Mouse (Mus musculus) brain, embryonic 18.5 days (tissue): ENCODE measurements around the gene Mpp6.

Experiments used
- DNase-seq: peaks from one replicate; pipeline ENCODE4 v3.0.0-alpha.2; 2012; ENCODE audit warnings: low read depth, low spot score

The Mpp6 gene

DNA sequence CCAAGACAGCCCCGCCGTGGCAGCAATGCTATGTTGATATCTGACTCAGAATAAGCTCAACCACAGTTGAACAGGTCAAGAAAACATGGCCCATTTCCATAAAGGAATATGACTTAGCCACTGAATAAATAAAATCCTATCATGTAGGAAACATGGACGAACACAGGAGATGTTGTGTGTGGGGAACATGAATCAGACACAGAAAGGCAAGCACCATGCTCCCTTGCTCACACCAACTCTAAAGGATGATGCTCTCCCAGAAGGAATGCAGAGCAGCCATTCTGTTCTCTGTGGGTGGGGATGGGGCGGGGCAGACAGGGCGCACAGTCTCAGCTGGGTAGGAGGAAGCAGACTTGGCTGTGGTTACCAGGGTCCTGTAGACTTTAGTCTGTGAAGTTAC is 115.2 kb downstream of the Mpp6 start:
- DNase-seq = no peak

DNA sequence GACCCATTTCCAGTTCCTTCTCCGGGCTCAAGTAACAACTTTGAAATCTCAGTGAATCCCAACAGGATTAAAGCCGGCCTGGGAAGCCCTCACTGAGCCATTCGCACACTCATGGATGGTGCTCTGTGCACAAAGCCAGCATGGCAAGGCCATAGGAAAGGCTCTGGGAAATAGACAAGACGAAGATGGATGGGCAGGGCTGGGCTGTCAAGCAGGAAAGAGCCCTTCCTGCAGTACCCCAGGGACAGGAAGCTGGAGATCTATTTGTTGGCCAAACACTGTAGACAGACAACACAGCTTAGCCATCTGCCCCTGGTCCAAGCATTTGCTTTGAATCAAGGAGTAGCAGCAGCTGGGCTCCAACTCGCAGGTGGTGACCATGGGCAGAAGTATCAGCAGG is 118.1 kb downstream of the Mpp6 start:
- no peak for DNase-seq

DNA sequence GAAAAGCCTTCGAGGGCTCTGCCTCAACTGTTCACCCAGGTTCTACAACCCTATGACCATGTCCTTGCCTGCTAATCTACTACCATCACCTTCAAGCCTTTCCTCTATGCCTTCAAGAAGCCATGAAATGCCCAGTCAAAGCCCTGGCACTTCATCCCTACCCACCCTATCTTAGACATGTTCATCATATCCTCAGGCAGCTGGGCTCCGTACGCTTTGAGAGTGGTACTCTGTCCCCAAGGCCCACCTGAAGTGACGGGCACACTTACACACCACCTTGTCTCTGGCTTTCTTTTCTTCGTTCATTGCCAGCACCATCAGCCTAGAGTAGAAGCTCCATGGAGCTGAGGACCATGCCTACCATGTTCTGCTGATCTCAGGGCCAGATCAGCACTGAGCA is 121.2 kb downstream of the Mpp6 start:
- no peak for DNase-seq

DNA sequence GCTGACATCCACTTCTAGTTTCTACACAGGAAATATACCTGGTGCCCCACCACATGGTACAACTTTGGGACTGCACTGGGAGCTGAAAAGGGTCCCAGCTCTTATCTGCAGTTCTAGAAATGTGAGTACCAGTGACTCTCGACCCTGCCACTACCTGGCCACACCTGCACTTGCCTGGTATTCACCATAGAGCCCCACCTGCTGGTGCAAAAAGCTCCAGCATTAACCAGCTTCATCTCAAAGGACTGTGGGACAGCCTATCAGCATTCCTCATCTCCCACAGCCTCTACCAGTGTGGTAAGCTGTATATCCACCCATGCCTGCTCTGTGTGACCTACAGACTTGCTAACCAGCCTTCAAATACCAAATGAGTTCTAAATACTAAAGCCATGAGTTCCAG is 122.9 kb downstream of the Mpp6 start:
- DNase-seq = no peak

DNA sequence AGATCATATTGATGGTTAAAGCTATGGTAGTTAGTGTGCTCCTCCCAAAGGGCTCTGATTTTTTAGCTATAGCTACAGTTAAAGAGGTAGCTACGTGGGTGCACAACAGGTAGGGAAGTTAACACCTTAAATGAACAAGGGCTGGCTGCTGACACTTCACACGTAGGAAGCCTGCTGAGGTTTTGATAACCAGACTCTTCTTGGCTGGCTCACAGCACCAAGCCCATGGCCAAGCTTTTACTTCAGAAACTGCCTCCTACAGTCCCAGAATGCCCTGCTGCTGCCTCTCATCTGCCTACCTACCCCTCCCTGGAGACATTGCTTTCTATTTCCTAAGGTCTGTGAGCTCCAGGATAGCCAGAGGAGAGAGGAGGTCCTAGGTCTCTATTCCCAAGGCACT is 127.9 kb downstream of the Mpp6 start:
- no peak for DNase-seq

DNA sequence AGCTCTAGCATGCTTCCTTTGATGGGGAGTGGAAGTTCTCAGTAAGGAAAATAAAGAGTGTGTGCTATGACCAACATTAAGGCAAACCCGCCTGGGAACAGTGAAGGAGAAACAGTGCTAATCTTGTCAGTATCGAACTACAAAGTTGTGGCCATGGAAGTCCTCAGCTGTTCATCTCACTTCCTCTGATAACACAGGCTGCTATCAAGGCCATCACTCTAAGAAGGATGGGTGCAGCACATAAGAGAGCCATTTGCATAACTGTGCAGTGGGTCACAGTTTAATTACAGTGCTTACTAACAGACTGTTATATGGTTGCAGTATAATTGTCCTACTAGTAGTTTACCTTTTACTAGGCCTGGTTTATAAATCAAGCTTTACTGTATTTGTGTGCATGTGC is 129.9 kb downstream of the Mpp6 start:
- DNase-seq = no peak

DNA sequence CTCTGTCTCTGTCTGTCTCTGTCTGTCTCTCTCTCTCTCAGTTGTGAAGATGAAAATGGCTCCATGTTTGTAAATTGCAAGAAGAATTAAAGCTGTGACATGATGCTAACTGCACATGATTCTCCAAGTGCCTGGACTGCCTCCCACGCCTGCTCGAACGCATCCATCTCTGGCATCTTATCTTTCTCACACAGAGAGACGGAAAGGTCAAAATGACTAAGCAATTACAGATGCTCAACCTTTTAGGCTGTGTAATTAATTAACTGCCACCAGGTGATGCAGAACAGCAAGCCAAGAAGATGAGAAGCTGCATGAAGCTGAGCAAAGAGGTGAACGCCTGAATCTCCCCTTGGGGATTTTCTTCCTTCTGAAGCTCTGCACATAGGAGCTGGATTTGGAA is 130.4 kb downstream of the Mpp6 start:
- no peak for DNase-seq

DNA sequence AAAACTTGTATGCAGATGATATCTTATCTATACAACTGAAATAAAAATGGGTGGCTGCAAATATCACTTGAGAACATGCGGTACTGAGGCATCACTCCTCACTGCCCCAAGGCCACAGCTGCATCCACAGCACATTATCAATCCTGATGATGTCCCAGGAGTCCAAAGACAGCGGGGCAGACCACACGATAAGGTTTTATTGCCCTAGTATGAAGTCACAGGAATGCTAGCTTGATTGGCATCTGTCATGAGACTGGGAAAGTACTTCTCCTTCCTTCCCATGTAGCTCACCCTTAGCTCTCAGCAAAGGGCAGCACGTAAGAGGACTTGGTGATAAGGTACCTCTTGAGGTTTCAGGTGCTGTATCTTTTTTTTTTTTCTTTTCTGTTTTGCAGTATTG is 134.1 kb downstream of the Mpp6 start:
- no peak for DNase-seq

DNA sequence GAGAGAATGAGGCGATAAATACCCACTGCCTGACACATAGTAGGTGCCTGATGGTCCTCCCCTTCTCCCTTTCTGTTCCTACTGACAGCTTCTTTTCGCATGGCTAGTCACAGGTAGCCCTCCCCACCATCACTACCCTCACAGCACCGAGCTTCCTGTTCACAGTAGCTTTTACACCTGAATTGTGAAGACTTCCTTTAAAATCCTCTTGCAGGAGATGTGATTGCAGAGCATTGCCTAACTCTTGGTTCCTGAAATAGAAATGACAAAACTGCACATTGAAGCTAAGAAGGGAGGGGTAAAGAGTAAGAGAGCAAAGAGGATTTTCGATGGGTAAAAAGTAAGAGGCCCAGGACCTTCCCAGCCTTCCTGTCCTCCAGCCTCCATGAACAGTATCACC is 134.9 kb downstream of the Mpp6 start:
- DNase-seq = no peak

DNA sequence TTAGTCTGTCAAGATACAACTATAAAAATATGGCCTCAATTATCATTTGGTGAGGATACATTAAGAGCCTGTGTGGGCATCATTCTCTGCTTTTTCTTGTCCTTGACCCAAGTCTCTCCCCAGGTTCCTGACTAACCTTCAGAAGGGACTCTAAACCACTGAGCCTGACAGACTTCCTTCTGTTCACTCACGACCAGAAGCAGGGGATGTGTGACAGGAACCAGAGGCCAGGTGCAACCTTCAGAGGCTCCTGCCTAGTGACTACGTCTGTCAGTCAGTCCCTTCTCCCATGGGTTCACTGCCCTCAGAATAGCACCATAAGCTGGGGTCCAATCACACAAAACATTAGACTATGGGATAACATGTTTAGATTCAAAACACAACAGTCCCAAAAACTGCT is 137.3 kb downstream of the Mpp6 start:
- no peak for DNase-seq

DNA sequence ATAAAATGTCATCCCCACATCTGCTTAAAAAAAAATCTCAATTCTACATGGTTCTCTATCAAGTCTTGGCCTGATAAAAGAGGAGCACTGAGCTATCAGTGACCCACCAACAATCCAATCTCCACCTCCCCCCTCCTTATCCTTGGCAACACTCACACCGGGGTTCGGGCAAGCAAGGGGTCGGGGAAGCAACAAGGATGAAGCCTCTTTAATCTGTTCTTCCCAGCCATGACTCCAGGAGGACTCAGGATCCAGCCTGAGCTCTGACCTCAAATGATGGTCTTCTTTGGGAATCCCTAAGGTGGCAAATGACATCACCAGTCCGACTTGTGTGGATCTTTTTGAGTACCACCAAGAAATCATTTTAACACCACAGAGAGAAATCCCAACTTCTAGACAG is 137.8 kb downstream of the Mpp6 start:
- no peak for DNase-seq
